Mouse (Mus musculus) testis, adult 2 months (tissue): Measurements from ENCODE around the gene Dnah17.

Experiments used
- CTCF ChIP-seq: fragments of 200-500 bp; IDR thresholded peaks from 2 replicates; pipeline ENCODE4 v1.5.1; 2012; ENCODE audit warnings: low read depth, mild to moderate bottlenecking, inconsistent platforms, low read length, moderate library complexity; ENCODE audit not compliant: control insufficient read depth, insufficient read depth, insufficient replicate concordance
- POLR2A ChIP-seq: fragments of 200-500 bp; IDR thresholded peaks from 2 replicates; pipeline ENCODE4 v1.6.1; 2012; ENCODE audit warnings: low read depth, mild to moderate bottlenecking, inconsistent platforms, low read length, moderate library complexity; ENCODE audit not compliant: control insufficient read depth

- TF ChIP-seq POLR2A (no peak), CTCF (no peak)
Observed at GRCm38 (mm10) chr11:118031134-118031533, 99.3 kb downstream of the Dnah17 start.
